Mouse (Mus musculus) lung, embryonic 14.5 days (tissue): Measurements from ENCODE around the gene Hoxd12. TPM values are rescaled to one million over a fixed set of nuclear protein-coding genes. Genes with fewer than 3 reads are reported as not detected.

Source experiments
- ATAC-seq: fragments of 200-750 bp; cut with Nextera tagmentation; 2 replicates; pipeline ENCODE4 v1.8.0; 2017; ENCODE audit warnings: mild to moderate bottlenecking, moderate TSS enrichment, moderate library complexity; ENCODE audit not compliant: insufficient read depth
- DNase-seq: peaks from one replicate; pipeline ENCODE4 v3.0.0-alpha.2; 2015
- H3K27ac ChIP-seq: fragments of 300-500 bp; sonication (generic); 2 replicates; pipeline ENCODE4 v1.5.1; 2014; ENCODE audit warnings: low read depth, mild to moderate bottlenecking, moderate library complexity
- H3K27me3 ChIP-seq: fragments of 300-500 bp; sonication (generic); 2 replicates; pipeline ENCODE4 v1.6.1; 2014; ENCODE audit warnings: low read length, control low read depth; ENCODE audit not compliant: insufficient read depth
- H3K36me3 ChIP-seq: fragments of 300-500 bp; sonication (generic); 2 replicates; pipeline ENCODE4 v1.6.1; 2014; ENCODE audit warnings: control low read depth; ENCODE audit not compliant: insufficient read depth
- H3K4me1 ChIP-seq: fragments of 300-500 bp; sonication (generic); 2 replicates; pipeline ENCODE4 v1.6.1; 2014; ENCODE audit warnings: antibody characterized with exemption, control low read depth; ENCODE audit not compliant: insufficient read depth
- H3K4me2 ChIP-seq: fragments of 300-500 bp; sonication (generic); 2 replicates; pipeline ENCODE4 v1.6.1; 2014; ENCODE audit warnings: mild to moderate bottlenecking
- H3K4me3 ChIP-seq: fragments of 300-500 bp; sonication (generic); 2 replicates; pipeline ENCODE4 v1.5.1; 2014; ENCODE audit warnings: low read depth, low read length
- H3K9ac ChIP-seq: fragments of 300-500 bp; sonication (generic); 2 replicates; pipeline ENCODE4 v1.6.1; 2014
- H3K9me3 ChIP-seq: fragments of 300-500 bp; sonication (generic); 2 replicates; pipeline ENCODE4 v1.6.1; 2016; ENCODE audit warnings: low read depth, low read length, control low read depth
- CTCF ChIP-seq: IDR thresholded peaks from 2 replicates; pipeline ENCODE4 v1.5.1; 2016; ENCODE audit warnings: antibody characterized with exemption, low read depth
- WGBS: fragments of 180-500 bp; shearing (Covaris S2); extraction: QIAGEN DNeasy Blood & Tissue Kit; methylation state at CpG from one replicate; pipeline ENCODE4 v1.1.7; 2014; 5-methylcytosine and 5-hydroxymethylcytosine counted together
- polyA plus RNA-seq: library from polyadenylated mRNA; unstranded; fragments of >200 nt; fragmentation: Nextera tagmentation; extraction: Ambion mirVana; gene quantifications from 2 replicates; pipeline ENCODE4 v1.2.1, GENCODE M21; 2014

Hoxd12 gene
- polyA plus RNA-seq, 1 experiment from 2014 or later, result not detected

DNA sequence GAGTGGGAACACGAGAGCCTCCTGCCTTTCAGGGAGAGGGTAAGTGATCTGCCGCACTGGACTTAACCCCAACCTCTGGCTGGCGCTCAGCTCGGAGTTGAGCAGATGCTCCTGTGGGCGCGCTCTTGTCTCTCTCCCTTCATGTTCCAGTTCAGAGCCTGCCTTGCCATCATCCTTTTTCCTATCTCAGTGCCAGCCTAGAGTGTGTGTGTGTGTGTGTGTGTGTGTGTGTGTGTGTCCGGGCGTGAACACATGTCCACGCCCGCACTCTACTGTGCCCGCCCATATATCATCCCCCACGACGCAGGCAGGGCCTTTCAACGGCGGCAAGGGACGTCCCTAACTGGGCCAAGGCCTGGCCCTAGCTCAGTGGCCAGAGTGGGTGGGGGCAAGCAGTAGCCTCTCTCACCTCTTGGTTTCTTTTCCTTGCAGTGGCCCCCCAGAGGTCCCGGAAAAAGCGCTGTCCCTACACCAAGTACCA is 8.7 kb downstream of the Hoxd12 start:
- Histone ChIP-seq H3K4me2 (no peak overlapping the region), H3K27me3 (peaks cover 98% of the 10 kb centered on the region), H3K9ac (no peak overlapping the region), H3K4me3 (no peak overlapping the region), H3K36me3 (no peaks in the 10 kb centered on the region), H3K4me1 (no peaks in the 10 kb centered on the region), H3K27ac (no peak overlapping the region), H3K9me3 (no peaks in the 10 kb centered on the region)
- TF ChIP-seq CTCF, result no peak
- under 1% methylated on average over 18 of the region's 18 CpGs for WGBS
- ATAC-seq (no peak), DNase-seq (no peak)

DNA sequence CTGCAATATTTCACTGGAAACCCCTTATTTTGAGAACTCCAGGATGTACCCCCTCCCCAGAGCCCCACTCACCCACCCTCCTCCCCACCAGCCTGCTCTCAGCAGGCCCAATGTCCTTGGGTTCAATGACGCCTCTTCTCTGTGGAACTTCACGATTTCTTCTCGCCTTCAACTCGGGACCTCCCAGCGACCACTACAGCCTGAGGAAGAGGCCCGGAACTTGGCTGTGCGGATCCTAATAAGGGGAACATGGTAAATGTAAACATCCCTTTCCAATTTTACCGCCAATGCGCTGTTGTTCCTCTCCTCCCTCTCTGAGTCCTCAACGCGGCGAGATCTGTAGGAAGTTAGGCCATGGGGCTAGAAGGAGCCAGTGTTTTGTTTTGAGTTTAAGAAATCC is 9.3 kb downstream of the Hoxd12 start:
- no peak overlapping the region for H3K9ac ChIP-seq
- peak overlapping the region; percentile 11; the same call in 1 of the 2 replicates for H3K4me3 ChIP-seq
- DNase-seq, result no peak
- H3K27ac ChIP-seq, result no peak overlapping the region
- peaks cover 98% of the 10 kb centered on the region for H3K27me3 ChIP-seq
- WGBS, result 2% methylated on average over 12 of the region's 12 CpGs
- no peak for ATAC-seq
- H3K4me2 ChIP-seq, result no peak overlapping the region
- no peaks in the 10 kb centered on the region for H3K36me3 ChIP-seq
- no peaks in the 10 kb centered on the region for H3K9me3 ChIP-seq
- TF ChIP-seq CTCF, result no peak
- no peaks in the 10 kb centered on the region for H3K4me1 ChIP-seq

DNA sequence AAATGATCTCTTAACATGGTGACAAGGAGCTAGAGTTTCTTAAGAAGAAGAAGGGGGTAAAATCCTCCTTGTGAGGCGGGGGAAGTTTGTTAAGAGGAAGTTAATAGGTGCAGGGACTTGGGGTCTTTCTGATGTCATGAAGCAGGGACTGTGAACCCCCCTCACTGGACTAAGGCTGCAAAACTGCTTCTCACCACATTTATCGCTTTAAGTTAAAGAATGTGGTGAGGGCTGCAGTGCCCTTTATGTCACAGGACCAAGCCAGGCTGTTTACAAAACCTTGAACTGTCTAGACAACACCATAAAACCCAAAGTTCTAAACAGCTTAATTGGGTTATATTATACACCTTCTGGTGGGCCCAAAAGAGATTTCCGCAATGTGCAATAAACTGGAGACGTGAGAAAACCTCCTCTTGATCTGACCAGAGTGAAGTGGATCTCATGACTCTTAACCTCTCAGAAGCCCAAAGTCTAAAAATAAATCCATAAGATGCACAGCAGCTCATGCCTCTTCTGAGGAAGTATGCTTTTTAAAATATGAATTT is 10.3 kb downstream of the Hoxd12 start:
- H3K27ac ChIP-seq, result no peak overlapping the region
- no peak overlapping the region for H3K4me2 ChIP-seq
- no peaks in the 10 kb centered on the region for H3K4me1 ChIP-seq
- no peak overlapping the region for H3K4me3 ChIP-seq
- H3K27me3 ChIP-seq, result peaks cover 98% of the 10 kb centered on the region
- no peaks in the 10 kb centered on the region for H3K36me3 ChIP-seq
- WGBS, result 15% methylated on average over 4 of the region's 4 CpGs
- DNase-seq (no peak), ATAC-seq (no peak)
- no peak overlapping the region for H3K9ac ChIP-seq
- no peak for TF ChIP-seq CTCF
- no peaks in the 10 kb centered on the region for H3K9me3 ChIP-seq

DNA sequence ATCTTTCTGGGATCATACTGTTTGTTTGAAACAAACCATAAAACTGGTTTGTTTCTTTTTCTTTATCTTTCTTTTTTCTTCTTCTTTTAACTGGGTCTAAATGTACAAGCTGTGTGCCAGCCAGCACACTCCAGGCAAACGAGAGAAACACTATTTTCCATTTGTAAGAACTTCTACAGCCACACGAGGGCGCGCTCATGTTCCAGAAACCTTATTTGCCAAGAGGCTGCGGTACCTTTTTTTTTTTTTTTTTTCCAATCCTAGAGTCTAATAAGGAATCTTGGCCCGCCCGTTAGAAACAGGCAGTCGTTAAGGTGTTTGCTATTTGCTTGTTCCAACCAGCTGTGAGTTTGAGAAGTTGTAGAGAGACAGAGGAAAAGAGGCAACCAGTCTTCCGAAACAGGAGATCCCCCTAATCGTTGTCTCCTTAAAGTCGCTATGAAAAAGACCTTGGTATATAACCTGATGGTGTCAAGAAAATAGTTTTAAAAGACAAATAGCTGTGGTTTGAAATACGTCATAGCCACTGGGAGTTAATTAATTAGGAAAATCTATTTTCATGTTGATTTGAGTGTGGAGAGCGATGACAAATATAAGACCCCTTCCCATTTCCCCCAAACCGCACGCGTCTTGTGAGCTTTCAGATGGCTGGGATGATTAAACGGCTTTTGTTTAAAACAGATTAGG is 11.6 kb downstream of the Hoxd12 start:
- Histone ChIP-seq H3K27ac (no peak overlapping the region), H3K4me1 (no peaks in the 10 kb centered on the region), H3K9ac (no peak overlapping the region), H3K4me3 (no peak overlapping the region; the same call in 1 of the 2 replicates), H3K9me3 (no peaks in the 10 kb centered on the region), H3K36me3 (no peaks in the 10 kb centered on the region), H3K27me3 (peaks cover 98% of the 10 kb centered on the region), H3K4me2 (no peak overlapping the region)
- ATAC-seq (no peak), DNase-seq (peak; percentile 89)
- peak; percentile 69 for TF ChIP-seq CTCF
- WGBS, result 5% methylated on average over 17 of the region's 17 CpGs

DNA sequence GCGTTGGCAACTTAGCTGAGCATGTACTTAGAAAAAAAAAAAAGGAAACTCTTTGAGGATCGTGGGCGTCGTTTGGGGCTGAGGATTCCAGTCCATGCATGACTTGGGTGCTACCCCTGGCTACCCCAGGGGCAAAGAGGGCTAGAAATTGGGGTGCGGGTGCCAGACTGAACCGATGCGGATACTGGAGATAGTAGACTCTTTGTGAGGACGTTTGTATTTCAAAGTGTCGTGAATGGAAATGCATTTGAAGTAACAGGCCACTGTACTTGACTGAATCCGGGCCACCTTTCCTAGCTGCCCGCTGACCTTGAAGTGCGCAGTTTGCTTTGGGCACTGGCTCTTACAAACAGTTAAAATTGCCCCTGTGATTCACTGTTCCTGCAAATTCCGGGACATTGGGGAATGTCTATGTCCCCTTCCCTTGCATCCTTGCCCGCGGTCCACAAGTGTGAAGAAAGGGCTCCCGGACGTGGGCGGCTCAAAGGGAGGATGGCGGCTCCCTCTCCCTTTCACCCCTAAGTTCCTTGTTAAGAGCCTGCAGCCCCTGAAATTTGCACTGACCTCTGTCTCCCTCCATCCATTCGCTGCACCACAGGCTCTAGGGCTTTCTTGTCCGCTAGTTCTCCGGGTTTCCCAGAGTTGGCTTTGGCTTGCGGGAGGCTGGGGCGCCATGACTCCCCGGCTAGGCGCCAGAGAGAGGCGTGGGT is 12.3 kb downstream of the Hoxd12 start:
- TF ChIP-seq CTCF, result no peak
- H3K4me3 ChIP-seq, result no peak overlapping the region; the same call in 1 of the 2 replicates

DNA sequence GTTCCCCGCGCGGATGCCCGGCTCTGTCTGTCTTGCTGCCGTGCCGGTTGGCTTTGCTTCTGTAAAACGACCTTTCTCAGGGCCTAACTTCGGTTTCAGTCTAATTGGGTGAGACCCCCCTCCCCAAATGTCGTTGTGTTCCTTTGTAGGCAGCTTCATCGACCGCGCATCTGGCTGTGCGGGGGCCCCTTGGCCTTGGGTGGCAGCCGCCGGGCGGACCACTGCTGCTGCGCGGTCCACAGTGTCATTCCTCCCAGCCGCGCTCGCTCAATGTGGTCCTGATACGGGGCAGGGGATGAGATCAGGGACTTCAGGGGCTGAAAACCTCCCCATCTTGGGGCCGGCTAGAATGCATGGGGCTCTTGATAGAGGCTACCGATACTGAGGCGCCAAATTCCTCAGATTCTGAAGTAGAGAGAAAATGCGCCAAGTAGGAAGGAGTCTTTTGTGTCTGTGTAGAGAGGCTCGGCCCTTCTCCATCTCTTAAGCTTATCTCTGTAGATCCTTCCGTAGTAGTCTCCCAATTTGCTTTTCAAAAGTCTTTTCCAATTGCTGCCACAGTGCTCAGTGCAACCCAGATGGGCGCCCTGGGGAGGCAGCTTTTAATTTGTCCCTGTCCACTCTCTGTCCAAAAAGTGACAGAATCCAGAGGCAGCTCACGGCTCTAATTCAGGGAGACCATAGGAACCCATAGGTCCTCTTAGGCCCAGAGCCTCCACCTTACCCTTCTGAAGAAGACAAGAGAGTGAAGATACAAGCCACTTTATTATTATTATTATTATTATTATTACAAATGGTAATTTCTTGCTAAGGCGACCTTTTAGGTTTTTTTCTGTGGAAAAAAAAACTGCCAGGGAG is 13.1 kb downstream of the Hoxd12 start:
- H3K9me3 ChIP-seq, result no peaks in the 10 kb centered on the region
- H3K4me1 ChIP-seq, result no peaks in the 10 kb centered on the region
- ATAC-seq (no peak), DNase-seq (no peak)
- H3K27me3 ChIP-seq, result peaks cover 97% of the 10 kb centered on the region
- H3K27ac ChIP-seq, result no peak overlapping the region
- H3K4me3 ChIP-seq, result no peak overlapping the region; the same call in 1 of the 2 replicates
- H3K9ac ChIP-seq, result no peak overlapping the region
- 1% methylated on average over 31 of the region's 31 CpGs for WGBS
- TF ChIP-seq CTCF, result no peak
- no peak overlapping the region for H3K4me2 ChIP-seq
- H3K36me3 ChIP-seq, result no peaks in the 10 kb centered on the region

More for the DNA sequence above, 12.3 kb downstream of the Hoxd12 start:
- no peaks in the 10 kb centered on the region for H3K36me3 ChIP-seq
- no peak overlapping the region for H3K27ac ChIP-seq
- DNase-seq (no peak), ATAC-seq (no peak)
- H3K4me1 ChIP-seq, result no peaks in the 10 kb centered on the region
- H3K4me2 ChIP-seq, result no peak overlapping the region
- H3K9ac ChIP-seq, result no peak overlapping the region
- no peaks in the 10 kb centered on the region for H3K9me3 ChIP-seq
- H3K27me3 ChIP-seq, result peaks cover 98% of the 10 kb centered on the region
- WGBS, result 1% methylated on average over 27 of the region's 27 CpGs
